Mouse (Mus musculus) erythroblast, embryonic 14.5 days (primary cell): ENCODE data around the gene Iffo2.

Source experiments
- GATA1 ChIP-seq: IDR thresholded peaks from 2 replicates; pipeline ENCODE4 v1.6.1; 2012; ENCODE audit warnings: low read length, inconsistent platforms, mixed read lengths
- TAL1 ChIP-seq: IDR thresholded peaks from 3 replicates; pipeline ENCODE4 v1.6.1; 2012; ENCODE audit warnings: low read length, inconsistent platforms, mixed read lengths

DNA sequence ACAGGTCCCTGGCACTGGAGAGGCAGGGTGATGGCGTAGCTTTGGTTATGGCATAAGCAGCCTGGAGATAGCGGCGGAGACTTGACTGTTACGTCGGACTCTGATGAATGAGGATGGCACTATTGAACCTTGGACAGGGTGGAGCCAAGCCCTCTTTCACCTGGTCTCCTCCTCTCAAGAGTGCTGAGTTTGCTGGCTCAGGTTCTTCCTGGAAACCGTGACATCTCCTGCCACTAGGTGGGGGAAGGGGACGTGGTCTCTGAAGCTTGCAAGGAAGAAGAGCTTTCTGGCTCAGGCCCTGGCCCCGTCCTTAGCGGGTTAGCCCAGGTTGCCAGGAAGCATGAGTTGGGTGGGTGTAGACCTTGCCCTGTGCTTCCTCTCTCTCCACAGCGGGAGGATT, 99.8 kb downstream of the Iffo2 start:
- no peak for TF ChIP-seq TAL1
- TF ChIP-seq GATA1 = no peak
